Mouse (Mus musculus): Measurements from ENCODE around the gene Myof.

Myof gene

GRCm38 (mm10) chr19:37954236-37954635 lies 89.1 kb downstream of the Myof start:
- DNase-seq (ENCODE audit: low spot score) = no peak

- DNase-seq (ENCODE audit: low spot score) = peak; percentile 52
These were observed 96.7 kb downstream of the Myof start for GRCm38 (mm10) chr19:37946696-37947095.

GRCm38 (mm10) chr19:37946053-37946452 lies 97.3 kb downstream of the Myof start:
- no peak for DNase-seq (ENCODE audit: low spot score)

- DNase-seq (ENCODE audit: low spot score) = no peak
These were observed 104.2 kb downstream of the Myof start for GRCm38 (mm10) chr19:37939203-37939602.

DNA sequence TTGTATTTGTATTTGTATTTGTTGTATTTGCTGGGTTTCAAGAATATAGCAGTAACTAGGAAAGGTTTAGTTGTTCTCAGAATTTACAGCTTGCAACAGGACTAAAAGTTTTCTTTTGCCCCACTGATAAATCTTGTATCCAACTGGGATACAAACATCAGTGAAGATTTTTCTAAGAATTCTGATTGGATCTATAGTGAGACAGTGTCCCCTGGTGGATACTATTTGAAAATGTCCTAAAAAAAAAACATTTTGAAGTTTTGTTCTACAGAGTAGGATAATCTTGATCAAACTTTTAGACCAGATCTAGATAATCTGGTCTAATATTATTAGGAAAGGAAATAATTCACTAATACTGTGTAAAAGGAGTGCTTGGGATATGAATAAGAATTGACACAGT lies 106.3 kb downstream of the Myof start:
- DNase-seq (ENCODE audit: low spot score) = no peak

DNA sequence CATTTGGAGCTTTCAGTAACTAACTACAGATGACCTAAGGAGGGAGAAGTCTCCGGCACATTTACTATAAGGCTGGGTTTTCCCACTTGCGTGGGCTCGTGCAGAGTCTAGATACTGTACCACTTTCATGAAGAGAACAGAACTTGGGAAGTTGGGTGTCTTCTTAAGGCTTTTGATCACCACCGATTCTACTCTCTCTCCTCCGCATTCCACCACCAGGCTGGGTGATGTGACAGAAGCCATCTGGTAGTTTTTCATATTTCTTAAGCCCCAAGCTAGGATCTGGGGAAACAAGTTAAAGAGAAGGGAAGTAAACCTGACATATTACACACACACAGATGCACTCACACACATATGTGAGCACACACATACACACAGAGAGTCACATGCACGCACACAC lies 108.7 kb downstream of the Myof start:
- DNase-seq (ENCODE audit: low spot score) = no peak

DNA sequence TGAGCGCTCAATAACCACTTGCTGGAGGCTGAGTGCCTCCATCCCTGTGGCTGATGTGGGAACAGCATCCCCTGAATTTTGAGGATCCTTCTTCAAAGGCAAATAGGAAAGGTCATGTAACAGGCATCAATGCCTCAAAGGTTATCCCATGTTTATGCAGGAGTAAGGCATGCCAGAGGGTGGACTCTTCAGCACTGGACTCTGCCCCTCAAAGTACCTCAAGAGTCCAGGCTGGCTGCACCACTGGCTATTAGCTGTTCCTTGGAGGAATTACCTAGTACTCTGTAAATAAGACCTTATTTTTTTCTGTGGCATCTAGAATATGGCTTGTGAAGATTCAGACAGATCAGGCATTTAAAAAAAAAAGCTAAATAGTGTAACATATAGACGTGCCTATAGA lies 111.2 kb downstream of the Myof start:
- no peak for DNase-seq (ENCODE audit: low spot score)

- no peak for DNase-seq (ENCODE audit: low spot score)
These were observed 115.5 kb downstream of the Myof start for GRCm38 (mm10) chr19:37927911-37928310.

DNA sequence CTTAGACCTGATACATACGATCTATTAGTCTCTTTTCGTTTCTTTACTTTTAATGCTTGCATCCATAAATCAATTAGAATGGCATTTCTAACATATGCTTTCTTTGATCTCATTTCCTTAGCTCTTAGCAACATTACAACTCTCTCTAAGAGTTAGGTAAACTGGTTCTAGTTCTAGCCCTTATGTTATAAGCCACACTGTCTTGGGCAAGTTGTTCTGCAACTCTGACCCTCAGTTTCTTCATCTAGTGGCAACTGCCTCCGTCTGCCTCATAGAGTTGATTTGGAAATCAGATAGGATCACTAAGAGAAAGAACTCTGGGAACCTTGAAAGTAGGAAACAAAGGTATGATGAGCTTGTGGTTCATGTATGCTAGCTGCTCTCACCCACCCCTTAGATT lies 118.1 kb downstream of the Myof start:
- DNase-seq (ENCODE audit: low spot score) = no peak

DNA sequence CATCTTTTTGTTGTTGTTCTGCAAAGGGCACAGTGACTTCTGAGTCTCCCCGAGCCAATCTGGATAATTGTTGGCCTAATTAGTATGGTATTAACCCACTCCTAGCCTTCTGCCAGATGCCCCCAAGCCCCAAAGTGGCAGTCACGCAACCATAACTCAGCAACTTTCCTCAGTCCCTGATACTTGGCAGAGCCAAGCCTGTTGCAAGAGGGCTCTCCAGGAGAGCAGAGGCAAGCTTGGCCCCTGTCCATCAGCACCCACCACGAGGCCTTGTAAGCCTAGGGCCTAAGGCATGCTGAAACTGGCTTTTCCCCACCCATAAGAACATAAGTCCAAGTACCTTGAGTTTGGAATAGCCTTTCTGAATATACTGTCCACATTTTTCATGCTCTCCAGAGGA lies 119.1 kb downstream of the Myof start:
- no peak for DNase-seq (ENCODE audit: low spot score)

GRCm38 (mm10) chr19:37921098-37921497 lies 122.3 kb downstream of the Myof start:
- no peak for DNase-seq (ENCODE audit: low spot score)

- peak; percentile 45 for DNase-seq (ENCODE audit: low spot score)
These were observed 124.9 kb downstream of the Myof start for GRCm38 (mm10) chr19:37918515-37918932.

DNA sequence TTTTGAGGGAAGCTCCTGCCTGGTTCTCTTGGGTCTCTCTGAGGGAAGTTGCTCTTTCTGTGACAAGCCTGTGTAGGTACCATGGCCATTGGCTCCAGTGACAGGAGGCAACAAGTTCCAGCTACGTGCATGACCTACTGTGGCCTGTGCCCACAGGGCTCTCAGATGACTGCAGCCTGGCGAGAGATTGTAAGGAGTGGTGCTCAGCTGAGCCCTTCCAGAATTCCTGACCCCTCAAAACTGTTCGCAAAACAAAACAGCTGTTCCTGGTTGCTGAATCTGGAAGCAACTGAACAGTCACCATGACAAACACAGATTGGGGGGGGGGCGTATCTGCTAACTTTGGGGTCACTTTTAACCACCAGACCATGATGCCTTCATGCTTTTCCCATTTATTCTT lies 129.1 kb downstream of the Myof start:
- no peak for DNase-seq (ENCODE audit: low spot score)

DNA sequence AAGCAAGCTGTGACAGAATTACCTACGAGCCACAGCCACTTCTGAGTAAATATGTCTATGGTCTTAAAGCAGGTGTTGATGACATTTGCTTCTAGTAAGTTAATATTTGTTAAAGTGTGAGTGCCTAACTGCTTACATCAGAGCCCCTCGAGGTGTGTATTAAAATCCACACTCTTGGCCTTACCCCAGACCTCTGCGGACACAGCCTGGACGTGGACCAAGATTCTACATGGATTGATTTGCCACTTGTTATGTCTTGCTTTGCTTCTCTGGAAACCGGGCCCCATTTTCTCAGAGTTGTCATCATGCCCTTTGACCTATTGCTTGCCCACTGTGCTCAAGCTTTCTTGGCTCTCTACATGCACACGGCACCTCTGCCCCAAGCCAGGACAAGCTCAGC lies 130.9 kb downstream of the Myof start:
- DNase-seq (ENCODE audit: low spot score) = no peak

GRCm38 (mm10) chr19:37909830-37910261 lies 133.5 kb downstream of the Myof start:
- DNase-seq (ENCODE audit: low spot score) = no peak

DNA sequence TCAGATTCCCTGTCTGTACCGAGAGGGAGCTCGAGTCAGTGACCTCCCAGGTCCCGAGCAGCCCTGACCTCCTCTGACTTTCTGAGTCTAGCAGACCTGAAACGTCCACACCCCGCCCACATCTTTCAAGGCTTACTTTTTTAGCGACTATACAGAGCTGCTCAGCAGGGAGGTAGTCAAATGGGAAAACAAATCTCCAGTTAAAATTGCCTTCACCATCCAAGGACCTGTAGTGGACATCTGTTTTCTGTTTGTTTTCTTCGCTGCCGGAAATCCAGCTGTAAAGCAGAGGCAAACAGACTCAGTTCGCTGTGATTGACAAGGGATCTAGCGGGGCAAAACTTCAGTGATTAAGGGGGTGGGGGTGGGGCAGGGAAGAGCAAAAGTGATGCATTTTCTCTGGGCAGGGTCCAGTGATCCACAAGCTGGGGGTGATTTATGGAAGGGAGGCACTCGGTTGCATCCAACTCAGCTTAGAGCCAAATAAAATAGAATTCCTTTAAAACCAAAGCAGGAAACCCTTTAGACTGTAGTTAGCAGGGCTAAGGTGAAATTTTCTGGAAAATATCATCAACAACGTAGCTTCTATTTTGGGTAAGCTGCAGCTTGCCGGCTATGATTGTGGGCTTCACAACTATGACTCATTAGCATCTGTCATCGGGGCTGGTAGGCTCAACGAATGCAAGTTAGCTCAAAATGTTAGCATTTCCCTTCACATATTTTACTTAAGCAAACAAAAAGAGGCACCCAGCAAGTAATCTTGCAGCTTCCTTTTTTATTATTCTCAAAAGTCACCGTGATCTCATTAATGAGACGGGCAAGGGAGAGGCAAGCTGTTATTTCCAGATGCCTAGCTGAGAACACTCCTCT lies 135.7 kb downstream of the Myof start:
- peak; percentile 77 for DNase-seq (ENCODE audit: low spot score)

- no peak for DNase-seq (ENCODE audit: low spot score)
These were observed 136.5 kb downstream of the Myof start for GRCm38 (mm10) chr19:37906916-37907315.

GRCm38 (mm10) chr19:37896081-37896480 lies 147.3 kb downstream of the Myof start:
- DNase-seq (ENCODE audit: low spot score) = peak; percentile 46

GRCm38 (mm10) chr19:37891006-37891405 lies 152.4 kb downstream of the Myof start:
- DNase-seq (ENCODE audit: low spot score) = no peak

GRCm38 (mm10) chr19:37886355-37887120 lies 156.8 kb downstream of the Myof start:
- peak; percentile 91 for DNase-seq (ENCODE audit: low spot score)

GRCm38 (mm10) chr19:37881431-37882081 lies 161.8 kb downstream of the Myof start:
- DNase-seq (ENCODE audit: low spot score) = peak; percentile 58

DNA sequence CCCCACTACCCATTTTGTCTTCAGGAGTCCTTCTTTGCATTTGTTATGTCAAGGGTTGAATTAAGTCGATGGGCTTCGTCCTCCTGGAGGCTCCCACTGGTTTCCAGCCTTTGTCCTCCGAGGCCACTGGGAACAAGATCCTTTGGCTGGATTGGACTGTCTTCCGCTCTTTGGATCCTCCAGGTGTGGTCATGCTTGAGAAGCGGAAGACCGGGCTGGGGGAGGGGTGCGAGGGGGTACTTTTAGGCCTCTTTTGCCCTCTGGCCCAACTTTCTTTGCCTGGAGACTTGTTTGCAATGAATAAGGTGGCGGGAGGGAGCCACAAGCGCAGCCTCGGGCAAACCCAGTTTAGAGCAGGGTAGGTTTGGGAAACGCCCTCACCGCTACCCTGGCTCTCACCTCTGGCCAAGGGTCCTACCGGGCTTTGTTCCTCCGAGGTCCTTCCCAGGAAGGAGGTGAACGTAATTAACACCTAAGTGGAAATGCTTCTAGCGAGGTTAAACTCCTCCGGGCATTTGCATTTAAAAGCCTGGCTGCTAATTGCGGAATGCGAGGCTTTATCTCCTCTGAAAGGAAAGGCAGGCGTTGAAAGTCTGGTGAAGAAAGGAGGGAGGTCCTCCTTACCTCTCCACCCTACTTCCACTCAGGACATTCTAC lies 165.7 kb downstream of the Myof start:
- DNase-seq (ENCODE audit: low spot score) = no peak
